Mouse (Mus musculus): ENCODE data around the gene Selp. TPM values are rescaled to one million over a fixed set of nuclear protein-coding genes. Genes with fewer than 3 reads are reported as not detected.

Selp gene
- total and polyA plus RNA-seq, 3 experiments = not detected

- no peak overlapping the region for H3K4me3 ChIP-seq (ENCODE audit: control insufficient read depth in 1 of 2, insufficient read depth in 1 of 2, low read depth in 2 of 2, low read length in 2 of 2)
- H3K27ac ChIP-seq (ENCODE audit: control insufficient read depth, low read depth, low read length) = no peak overlapping the region
- no peak for DNase-seq (ENCODE audit: low read depth, low spot score)
- H3K4me1 ChIP-seq (ENCODE audit: control insufficient read depth in 1 of 2, insufficient read depth in 2 of 2, low read length in 2 of 2) = no peaks in the 10 kb centered on the region
- TF ChIP-seq KAT2A (conservative IDR thresholded peaks at IDR 0.05; ENCODE audit: low read depth, low read length) (no peak), GATA1 (IDR thresholded peaks at IDR 0.05; ENCODE audit: low read depth, low read length) (no peak), TAL1 (IDR thresholded peaks at IDR 0.05; ENCODE audit: low read length) (no peak), TCF12 (IDR thresholded peaks at IDR 0.05; ENCODE audit: low read depth, low read length) (no peak), MEF2A (IDR thresholded peaks at IDR 0.05; ENCODE audit: extremely low read depth, insufficient replicate concordance, low read depth, low read length, poor library complexity, severe bottlenecking) (no peak), CHD2 (IDR thresholded peaks at IDR 0.05; ENCODE audit: low read length) (no peak), MXI1 (IDR thresholded peaks at IDR 0.05; ENCODE audit: low read depth, low read length) (no peak), MYC (IDR thresholded peaks at IDR 0.05; ENCODE audit: low read depth, low read length) (no peak), MAX (IDR thresholded peaks at IDR 0.05; ENCODE audit: low read length) (no peak), SIN3A (IDR thresholded peaks at IDR 0.05; ENCODE audit: low read length) (no peak), CTCF (IDR thresholded peaks at IDR 0.05 in 2 of 3, conservative IDR thresholded peaks at IDR 0.05 in 1 of 3; ENCODE audit: control insufficient read depth in 1 of 3, insufficient read depth in 1 of 3, low read depth in 2 of 3, low read length in 3 of 3, poor library complexity in 1 of 3, severe bottlenecking in 1 of 3) (no peak), RAD21 (IDR thresholded peaks at IDR 0.05; ENCODE audit: low read depth, low read length) (no peak), GABPA (IDR thresholded peaks at IDR 0.05; ENCODE audit: low read depth, low read length) (no peak), EP300 (IDR thresholded peaks at IDR 0.05; ENCODE audit: low read depth in 1 of 2, low read length in 2 of 2) (no peak), RCOR1 (IDR thresholded peaks at IDR 0.05; ENCODE audit: low read depth, low read length) (no peak)
- H3K27me3 ChIP-seq (ENCODE audit: control insufficient read depth in 1 of 2, insufficient read depth in 2 of 2, low read length in 2 of 2) = peaks cover 13 to 24% of the 10 kb centered on the region in 2 experiments
- no peaks in the 10 kb centered on the region for H3K36me3 ChIP-seq (ENCODE audit: control insufficient read depth in 1 of 2, insufficient read depth in 2 of 2, low read length in 2 of 2)
- no peaks in the 10 kb centered on the region for H3K79me2 ChIP-seq (ENCODE audit: control insufficient read depth, insufficient read depth, low read length, poor library complexity)
- H3K9me3 ChIP-seq (replicated peaks; ENCODE audit: insufficient read depth, low read length) = no peaks in the 10 kb centered on the region
- H3K9ac ChIP-seq (ENCODE audit: control insufficient read depth, low read depth, low read length, poor library complexity, severe bottlenecking) = no peak overlapping the region
Observed at GRCm38 (mm10) chr1:164096780-164097179, 18.3 kb upstream of the Selp start.

DNA sequence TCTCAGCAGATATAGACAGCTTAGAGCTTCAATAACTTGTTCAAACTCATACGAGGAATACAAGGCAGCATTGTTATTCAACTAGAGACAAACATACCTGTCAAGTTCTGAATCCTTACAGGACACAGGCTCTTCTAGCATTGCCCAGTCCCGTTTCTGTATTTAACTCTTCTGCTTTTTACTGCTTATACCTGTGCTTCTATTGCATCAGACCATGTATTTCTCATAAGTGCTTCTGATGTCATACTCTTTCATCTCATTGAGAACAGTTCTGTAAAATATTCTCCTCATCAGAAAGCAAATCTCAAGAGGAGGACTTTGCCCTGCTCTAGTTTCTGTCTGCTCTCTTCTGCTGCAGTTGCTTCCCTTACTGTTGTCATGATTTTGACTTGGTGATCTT is 17.2 kb upstream of the Selp start:
- H3K4me1 ChIP-seq (ENCODE audit: control insufficient read depth in 1 of 2, insufficient read depth in 2 of 2, low read length in 2 of 2) = no peaks in the 10 kb centered on the region
- TF ChIP-seq ELF1 (IDR thresholded peaks at IDR 0.05; ENCODE audit: low read depth, low read length) (no peak), RAD21 (IDR thresholded peaks at IDR 0.05; ENCODE audit: low read depth, low read length) (no peak), BHLHE40 (IDR thresholded peaks at IDR 0.05; ENCODE audit: borderline replicate concordance, low read depth, low read length) (no peak), TAL1 (IDR thresholded peaks at IDR 0.05; ENCODE audit: low read length) (no peak), MYC (IDR thresholded peaks at IDR 0.05; ENCODE audit: low read depth, low read length) (no peak), ETS1 (IDR thresholded peaks at IDR 0.05; ENCODE audit: low read depth, low read length) (no peak), POLR2A (IDR thresholded peaks at IDR 0.05; ENCODE audit: control insufficient read depth in 1 of 2, insufficient read depth in 1 of 2, low read depth in 1 of 2, low read length in 2 of 2, poor library complexity in 1 of 2) (no peak), ZNF384 (IDR thresholded peaks at IDR 0.05; ENCODE audit: low read depth, low read length) (no peak), ZKSCAN1 (IDR thresholded peaks at IDR 0.05; ENCODE audit: low read depth, low read length) (no peak)
- DNase-seq (ENCODE audit: low read depth, low spot score) = no peak
- no peak overlapping the region for H3K9ac ChIP-seq (ENCODE audit: control insufficient read depth, low read depth, low read length, poor library complexity, severe bottlenecking)
- no peaks in the 10 kb centered on the region for H3K79me2 ChIP-seq (ENCODE audit: control insufficient read depth, insufficient read depth, low read length, poor library complexity)
- H3K36me3 ChIP-seq (ENCODE audit: control insufficient read depth in 1 of 2, insufficient read depth in 2 of 2, low read length in 2 of 2) = no peaks in the 10 kb centered on the region
- H3K9me3 ChIP-seq (replicated peaks; ENCODE audit: insufficient read depth, low read length) = no peaks in the 10 kb centered on the region
- peaks cover 13 to 24% of the 10 kb centered on the region in 2 experiments for H3K27me3 ChIP-seq (ENCODE audit: control insufficient read depth in 1 of 2, insufficient read depth in 2 of 2, low read length in 2 of 2)
- H3K4me3 ChIP-seq (ENCODE audit: control insufficient read depth in 1 of 2, insufficient read depth in 1 of 2, low read depth in 2 of 2, low read length in 2 of 2) = no peak overlapping the region
- H3K27ac ChIP-seq (ENCODE audit: control insufficient read depth, low read depth, low read length) = no peak overlapping the region

Data from MEL (cell line).